Mouse (Mus musculus) layer of hippocampus, postnatal 25 days (tissue): ENCODE measurements around the gene Pidd1. TPM values are rescaled to one million over a fixed set of nuclear protein-coding genes. Genes with fewer than 3 reads are reported as not detected.

ENCODE experiments used
- DNase-seq, 2 experiments: peaks; one replicate each; pipeline ENCODE4 v3.0.0; 2022; ENCODE audit warnings: mixed read lengths in 2 of 2, low spot score in 1 of 2; ENCODE audit errors: extremely low spot score in 1 of 2
- total RNA-seq, 2 experiments: library from RNA; stranded (reverse); gene quantifications; 2 replicates each; pipeline ENCODE4 v1.2.3; 2021

The Pidd1 gene
- total RNA-seq, 2 experiments from 2014 or later = 0.84 to 2.2 TPM

GRCm38 (mm10) chr7:141390326-141391259, 53.2 kb downstream of the Pidd1 start:
- DNase-seq = no peak

- DNase-seq = no peak
Measured at GRCm38 (mm10) chr7:141388487-141389109, 55.2 kb downstream of the Pidd1 start.

Other genes with a start within 250 kb of the Pidd1 start
- 1 to 10 TPM; 4.5 to 6.1 TPM for gene Lrrc56, start 249.9 kb downstream of the Pidd1 start, total RNA-seq
- gene Lmntd2, start 229.9 kb downstream of the Pidd1 start, total RNA-seq = not detected
- gene Rassf7, start 228.2 kb downstream of the Pidd1 start, total RNA-seq = under 1 TPM; 0.64 to 0.80 TPM
- 10 to 100 TPM; 67.1 to 71.1 TPM for gene Phrf1, start 215.2 kb downstream of the Pidd1 start, total RNA-seq
- gene Irf7, start 177.5 kb downstream of the Pidd1 start, total RNA-seq = 1 to 10 TPM in 1 of 2 experiments, under 1 TPM in 1; 0.91 to 1.9 TPM
- not detected for gene Cdhr5, start 167.2 kb downstream of the Pidd1 start, total RNA-seq
- gene Sct, start 164.9 kb downstream of the Pidd1 start, total RNA-seq = not detected
- gene Drd4, start 152.0 kb downstream of the Pidd1 start, total RNA-seq = under 1 TPM in 1 of 2 experiments, not detected in 1; 0.12 TPM
- 10 to 100 TPM; 91.3 to 92.6 TPM for gene Deaf1, start 116.3 kb downstream of the Pidd1 start, total RNA-seq
- 10 to 100 TPM; 28.8 to 39.3 TPM for gene Tmem80, start 116.3 kb downstream of the Pidd1 start, total RNA-seq
- gene Eps8l2, start 105.1 kb downstream of the Pidd1 start, total RNA-seq = 1 to 10 TPM; 4.7 to 6.2 TPM
- gene Taldo1, start 51.8 kb downstream of the Pidd1 start, total RNA-seq = 100 to 1,000 TPM; 125 to 154 TPM
- 10 to 100 TPM; 42.4 to 49.2 TPM for gene Gatd1, start 29.9 kb downstream of the Pidd1 start, total RNA-seq
- gene Cend1, start 14.5 kb downstream of the Pidd1 start, total RNA-seq = 100 to 1,000 TPM; 286 to 299 TPM
- 100 to 1,000 TPM; 351 to 355 TPM for gene Slc25a22, start 6.1 kb downstream of the Pidd1 start, total RNA-seq
- gene Rplp2, start 3.3 kb upstream of the Pidd1 start, total RNA-seq = 100 to 1,000 TPM; 526 to 589 TPM
- 10 to 100 TPM; 23.2 to 30.4 TPM for gene Pnpla2, start 11.2 kb upstream of the Pidd1 start, total RNA-seq
- gene Cracr2b, start 17.1 kb upstream of the Pidd1 start, total RNA-seq = 1 to 10 TPM; 2.1 to 4.2 TPM
- 10 to 100 TPM; 25.7 TPM for gene Cd151, start 23.4 kb upstream of the Pidd1 start, total RNA-seq
- gene Polr2l, start 31.1 kb upstream of the Pidd1 start, total RNA-seq = 10 to 100 TPM; 40.9 to 47.2 TPM
- gene Tspan4, start 31.2 kb upstream of the Pidd1 start, total RNA-seq = 10 to 100 TPM; 12.2 to 14.3 TPM
- 10 to 100 TPM; 81.3 to 84.0 TPM for gene Chid1, start 95.8 kb upstream of the Pidd1 start, total RNA-seq
- gene Ap2a2, start 118.1 kb upstream of the Pidd1 start, total RNA-seq = 100 to 1,000 TPM; 238 to 254 TPM
- gene Muc6, start 211.3 kb upstream of the Pidd1 start, total RNA-seq = not detected
- gene Muc2, start 246.3 kb upstream of the Pidd1 start, total RNA-seq = under 1 TPM; 0.20 to 0.54 TPM